ENCODE assay signal across 8 mouse cellular contexts in the genomic region with DNA sequence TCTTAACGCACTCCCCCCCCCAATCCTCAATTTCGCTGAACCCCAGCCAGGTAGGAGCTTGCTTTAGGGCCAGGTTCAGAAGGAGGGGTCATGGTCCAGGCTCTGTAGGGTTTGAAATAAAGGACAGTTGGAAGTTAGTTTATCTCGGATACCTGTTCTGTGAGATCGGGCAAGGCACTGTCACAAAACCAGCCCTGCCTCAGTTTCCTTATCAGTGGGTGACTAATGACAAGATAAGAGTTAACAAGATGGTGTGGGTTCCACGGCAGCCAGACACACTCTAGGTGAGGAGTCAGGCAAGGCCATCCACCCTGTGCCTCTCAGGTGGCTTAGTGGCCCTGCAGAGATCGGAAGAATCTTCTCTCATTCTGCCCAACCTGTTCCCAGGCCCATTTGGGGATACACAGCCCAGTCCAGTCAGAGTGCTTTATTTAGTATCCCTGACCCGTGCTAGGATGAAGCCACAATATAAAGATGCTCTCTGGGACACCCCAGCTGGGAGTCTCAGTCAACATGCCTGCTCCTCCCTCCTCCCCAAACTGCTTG. TPM values are rescaled to one million over a fixed set of nuclear protein-coding genes. Genes with fewer than 3 reads are reported as not detected.
DNase-seq lines count a peak whose midpoint lies in the region; ATAC-seq and TF ChIP-seq lines count a peak whose summit lies in the region.

No protein-coding gene starts in this region.

- peak overlapping the region; percentile 90 for H3K4me3 ChIP-seq in lung, embryonic 15.5 days
- H3K4me3 ChIP-seq in forebrain, embryonic 14.5 days (ENCODE audit: low read depth, low read length): peak overlapping the region; percentile 94
- peak overlapping the region; percentile 85 for H3K4me3 ChIP-seq in limb, embryonic 13.5 days
- H3K4me3 ChIP-seq in olfactory bulb, adult 2 months (ENCODE audit: insufficient read depth, low read depth, low read length): peak overlapping the region; percentile 86; the same call in 1 of the 2 replicates

- H3K27ac ChIP-seq in lung, embryonic 15.5 days: no peak overlapping the region
- H3K27ac ChIP-seq in forebrain, embryonic 14.5 days (ENCODE audit: low read depth, low read length): no peak overlapping the region
- H3K27ac ChIP-seq in limb, embryonic 13.5 days: no peak overlapping the region
- no peak overlapping the region for H3K27ac ChIP-seq in olfactory bulb, adult 2 months (ENCODE audit: insufficient read depth, low read depth, low read length)

- H3K9ac ChIP-seq in lung, embryonic 15.5 days: peak overlapping the region; percentile 86; the same call in 1 of the 2 replicates
- peak overlapping the region; percentile 97 for H3K9ac ChIP-seq in forebrain, embryonic 14.5 days (ENCODE audit: low read length)
- peak overlapping the region; percentile 97 for H3K9ac ChIP-seq in limb, embryonic 13.5 days

- H3K4me1 ChIP-seq in lung, embryonic 15.5 days: peaks cover 47% of the 10 kb centered on the region
- peaks cover 40% of the 10 kb centered on the region for H3K4me1 ChIP-seq in forebrain, embryonic 14.5 days (ENCODE audit: control insufficient read depth, insufficient read depth, low read length)
- peaks cover 44% of the 10 kb centered on the region for H3K4me1 ChIP-seq in limb, embryonic 13.5 days
- peaks cover 34% of the 10 kb centered on the region for H3K4me1 ChIP-seq in olfactory bulb, adult 2 months (ENCODE audit: control insufficient read depth, insufficient read depth, low read length)

- H3K9me3 ChIP-seq in lung, embryonic 15.5 days: no peaks in the 10 kb centered on the region
- no peaks in the 10 kb centered on the region for H3K9me3 ChIP-seq in forebrain, embryonic 14.5 days (replicated peaks; ENCODE audit: control insufficient read depth, low read length)
- no peaks in the 10 kb centered on the region for H3K9me3 ChIP-seq in limb, embryonic 13.5 days

- no peak for DNase-seq in lung, adult 18-20 months
- DNase-seq in forebrain, embryonic 14.5 days (ENCODE audit: low spot score): no peak
- DNase-seq in thymus, postnatal 25 days: no peak
- no peak for DNase-seq in B cell, adult 2 months

- H3K27me3 ChIP-seq in lung, embryonic 15.5 days: no peaks in the 10 kb centered on the region
- H3K27me3 ChIP-seq in forebrain, embryonic 14.5 days (replicated peaks; ENCODE audit: control insufficient read depth, insufficient read depth, low read length): no peaks in the 10 kb centered on the region
- no peaks in the 10 kb centered on the region for H3K27me3 ChIP-seq in limb, embryonic 13.5 days

- ATAC-seq in lung, embryonic 15.5 days (ENCODE audit: borderline replicate concordance, extremely low read depth, low FRiP score, low TSS enrichment): no peak
- no peak for ATAC-seq in forebrain, embryonic 14.5 days
- no peak for ATAC-seq in limb, embryonic 13.5 days (ENCODE audit: low FRiP score, low read depth)
- no peak for ATAC-seq in megakaryocyte progenitor cell, adult 5-6 weeks (replicated peaks; ENCODE audit: poor library complexity)

- no peaks in the 10 kb centered on the region for H3K36me3 ChIP-seq in lung, embryonic 15.5 days
- H3K36me3 ChIP-seq in forebrain, embryonic 14.5 days (ENCODE audit: control insufficient read depth, insufficient read depth, low read length): no peaks in the 10 kb centered on the region
- H3K36me3 ChIP-seq in limb, embryonic 13.5 days: no peaks in the 10 kb centered on the region

- 65% methylated on average over 7 of the region's 7 CpGs for WGBS in lung, embryonic 15.5 days
- WGBS in forebrain, embryonic 14.5 days: 75% methylated on average over 7 of the region's 7 CpGs
- WGBS in limb, embryonic 13.5 days: 82% methylated on average over 7 of the region's 7 CpGs
- 59% methylated on average over 7 of the region's 7 CpGs for WGBS in olfactory bulb, adult 2 months

- H3K4me2 ChIP-seq in lung, embryonic 15.5 days: peak overlapping the region; percentile 79
- peak overlapping the region; percentile 94 for H3K4me2 ChIP-seq in forebrain, embryonic 14.5 days (ENCODE audit: low read length)
- peak overlapping the region; percentile 83 for H3K4me2 ChIP-seq in limb, embryonic 13.5 days (replicated peaks)

- TF ChIP-seq CTCF in olfactory bulb, adult 2 months (IDR thresholded peaks at IDR 0.05; ENCODE audit: insufficient read depth, low read depth, low read length): no peak

- TF ChIP-seq POLR2A in olfactory bulb, adult 2 months (IDR thresholded peaks at IDR 0.05; ENCODE audit: insufficient read depth, low read depth, low read length): no peak

RNA-seq across cellular contexts. Expression of a gene that starts 2.4 kb away (rescaled TPM):
- 12.9 and 14.6 TPM in 2 replicates for polyA plus RNA-seq in lung, embryonic 15.5 days (2015; fragmentation: Nextera tagmentation; extraction: Ambion mirVana)
- polyA plus RNA-seq in forebrain, embryonic 14.5 days (2014; fragmentation: Nextera tagmentation; extraction: Ambion mirVana): 20.7 and 28.0 TPM in 2 replicates
- polyA plus RNA-seq in limb, embryonic 13.5 days (2015; fragmentation: Nextera tagmentation; extraction: Ambion mirVana): 15.0 and 15.3 TPM in 2 replicates
- not detected in 2 replicates for polyA plus RNA-seq in olfactory bulb, adult 2 months (2012; ENCODE audit: insufficient read depth, insufficient read length, low replicate concordance, missing spikeins)
- total RNA-seq in megakaryocyte progenitor cell, adult 5-6 weeks (2015): 7.1 and 7.4 TPM in 2 replicates
- total RNA-seq in megakaryocyte progenitor cell, adult 5-6 weeks (2017): 19.7 and 20.5 TPM in 2 replicates

RNA-seq across cellular contexts. Expression of a gene that starts 26.3 kb away (rescaled TPM):
- polyA plus RNA-seq in lung, embryonic 15.5 days (2015; fragmentation: Nextera tagmentation; extraction: Ambion mirVana): 4.3 and 4.8 TPM in 2 replicates
- polyA plus RNA-seq in forebrain, embryonic 14.5 days (2014; fragmentation: Nextera tagmentation; extraction: Ambion mirVana): 8.6 and 9.6 TPM in 2 replicates
- 2.0 TPM in 2 replicates for polyA plus RNA-seq in limb, embryonic 13.5 days (2015; fragmentation: Nextera tagmentation; extraction: Ambion mirVana)
- polyA plus RNA-seq in olfactory bulb, adult 2 months (2012; ENCODE audit: insufficient read depth, insufficient read length, low replicate concordance, missing spikeins): not detected in 2 replicates
- total RNA-seq in megakaryocyte progenitor cell, adult 5-6 weeks (2015): 8.4 and 10.7 TPM in 2 replicates
- 4.4 and 6.6 TPM in 2 replicates for total RNA-seq in megakaryocyte progenitor cell, adult 5-6 weeks (2017)

Comparison
In these comparisons a context has a peak if more than half of its experiments do, and no peak if none do; other contexts are left out.
1. RNA of a gene that starts 2.4 kb away (polyA plus RNA-seq): 20.7 to 28.0 TPM in forebrain, embryonic 14.5 days, 15.0 to 15.3 TPM in limb, embryonic 13.5 days and 12.9 to 14.6 TPM in lung, embryonic 15.5 days; not detected in olfactory bulb, adult 2 months; every median in the first group is over 10 times any median in the second.
2. Peak in every context shown above with its lines, with median percentiles within 50 percentile points of each other: H3K4me2 ChIP-seq, H3K4me3 ChIP-seq and H3K9ac ChIP-seq.